Mouse (Mus musculus) brain, embryonic 14.5 days (tissue): ENCODE measurements around the gene Immp2l.

Source experiments
- CTCF ChIP-seq: fragments of 200-500 bp; IDR thresholded peaks from 2 replicates; pipeline ENCODE4 v1.5.1; 2012; ENCODE audit warnings: inconsistent platforms, mild to moderate bottlenecking, moderate library complexity, borderline replicate concordance; ENCODE audit not compliant: insufficient read depth, insufficient read length; ENCODE audit errors: extremely low read depth
- POLR2A ChIP-seq: fragments of 200-500 bp; IDR thresholded peaks from 2 replicates; pipeline ENCODE4 v1.6.1; 2012; ENCODE audit warnings: mild to moderate bottlenecking, inconsistent platforms, borderline replicate concordance; ENCODE audit not compliant: poor library complexity, insufficient read depth, insufficient read length, severe bottlenecking; ENCODE audit errors: extremely low read depth

DNA sequence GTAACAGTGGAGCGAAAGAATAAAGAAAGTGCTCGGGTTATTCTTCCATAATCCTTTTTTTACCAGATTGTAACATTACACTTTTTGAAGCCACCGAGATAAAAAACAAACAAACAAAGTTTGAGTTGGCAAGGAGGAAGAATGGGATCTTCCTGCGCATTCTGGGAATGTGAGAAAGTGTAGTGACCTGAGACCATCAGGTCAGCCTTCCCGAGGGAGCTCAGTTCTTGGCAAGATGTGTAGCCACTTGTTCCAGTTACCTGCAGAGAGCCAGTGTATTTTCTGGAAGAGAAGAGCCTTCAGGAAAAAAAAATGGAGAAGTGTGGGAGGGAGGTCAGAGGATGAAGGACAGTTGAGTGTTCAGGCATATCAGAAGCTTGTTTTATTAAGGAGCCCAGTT lies 569.5 kb downstream of the Immp2l start:
- TF ChIP-seq POLR2A (no peak), CTCF (no peak)
